Mouse (Mus musculus) spleen, postnatal 36 days (tissue): Measurements from ENCODE around the gene Tdrd6.

Source experiments
- DNase-seq, 2 experiments: peaks; one replicate each; pipeline ENCODE4 v3.0.0; 2022; ENCODE audit warnings: low spot score in 2 of 2, mixed read lengths in 1 of 2

The Tdrd6 gene

DNA sequence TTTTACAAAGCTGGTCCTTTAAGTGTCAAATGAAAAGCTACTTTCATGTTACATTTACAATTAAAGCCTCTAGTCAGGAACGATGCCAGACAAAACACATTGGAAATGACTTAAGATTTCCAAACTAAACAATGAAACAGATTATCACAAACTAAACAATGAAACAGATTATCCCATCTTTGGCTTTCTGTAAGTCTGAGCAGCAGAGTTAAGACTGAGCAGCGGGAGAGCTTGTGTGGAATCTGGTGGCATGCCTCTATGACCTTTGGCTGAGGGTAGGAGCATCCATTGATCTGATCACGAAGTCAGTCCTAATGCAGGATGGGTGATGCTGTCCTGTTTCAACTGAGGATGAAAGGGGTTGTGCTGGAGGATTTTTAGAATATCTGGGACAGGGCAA is 17.9 kb downstream of the Tdrd6 start:
- DNase-seq = no peak

DNA sequence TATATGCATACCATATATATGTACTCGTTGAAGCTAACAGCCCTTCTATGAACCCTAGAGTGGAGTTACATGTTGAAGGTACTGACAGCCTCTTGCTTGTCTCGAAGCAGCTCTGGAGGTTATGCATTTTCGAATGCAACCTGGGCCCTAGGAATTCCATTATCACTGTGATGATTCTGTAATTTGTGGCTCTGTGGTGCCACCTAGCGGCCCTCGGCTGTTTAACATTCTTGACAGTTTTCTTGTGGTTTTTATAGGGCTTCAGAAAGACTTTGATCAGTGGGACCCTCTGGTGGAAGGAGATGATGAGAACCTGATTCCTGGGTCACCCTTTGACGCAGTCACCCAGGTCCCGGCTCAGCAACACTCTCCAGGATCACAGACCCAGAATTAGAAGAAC is 18.5 kb downstream of the Tdrd6 start:
- DNase-seq = peak in 1 of 2 experiments; percentile 7

DNA sequence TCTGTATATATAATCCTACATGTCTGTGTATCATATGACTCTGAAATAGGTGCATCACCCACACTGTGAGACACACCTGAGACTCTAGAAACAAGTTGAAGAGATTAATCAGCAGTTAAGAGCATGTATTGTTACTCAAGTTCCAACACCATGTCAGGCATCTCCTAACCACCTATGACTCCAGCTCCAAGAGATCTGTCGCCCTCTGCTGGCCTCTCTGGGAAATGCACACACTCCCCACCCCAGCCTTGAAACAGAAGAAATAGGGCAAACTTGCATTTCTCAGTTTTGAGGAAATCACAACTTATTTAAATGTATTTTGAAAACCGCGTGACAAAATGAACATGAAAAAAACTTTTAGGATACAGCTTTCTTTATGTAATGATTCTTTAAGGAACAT is 23.4 kb downstream of the Tdrd6 start:
- DNase-seq = peak; percentile 38 to 47

DNA sequence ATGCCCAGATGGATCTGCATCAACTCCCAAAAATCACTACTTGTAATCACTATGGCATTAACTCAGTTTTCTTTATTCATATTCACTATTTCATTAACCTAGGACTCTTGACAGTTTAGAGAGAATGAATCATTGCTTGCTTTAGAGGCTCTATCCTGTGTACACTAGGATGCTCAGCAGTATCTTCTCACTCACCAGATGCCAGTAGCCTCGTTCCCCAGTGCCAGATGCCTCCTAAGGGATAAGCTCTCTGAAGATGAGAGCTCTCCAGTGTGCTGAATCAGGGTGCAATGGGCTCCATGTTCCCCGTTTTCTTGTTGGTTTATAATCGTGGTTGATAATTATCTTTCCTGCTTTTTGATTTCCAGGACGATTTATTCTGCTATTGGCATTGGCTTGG is 31.4 kb downstream of the Tdrd6 start:
- DNase-seq = no peak

DNA sequence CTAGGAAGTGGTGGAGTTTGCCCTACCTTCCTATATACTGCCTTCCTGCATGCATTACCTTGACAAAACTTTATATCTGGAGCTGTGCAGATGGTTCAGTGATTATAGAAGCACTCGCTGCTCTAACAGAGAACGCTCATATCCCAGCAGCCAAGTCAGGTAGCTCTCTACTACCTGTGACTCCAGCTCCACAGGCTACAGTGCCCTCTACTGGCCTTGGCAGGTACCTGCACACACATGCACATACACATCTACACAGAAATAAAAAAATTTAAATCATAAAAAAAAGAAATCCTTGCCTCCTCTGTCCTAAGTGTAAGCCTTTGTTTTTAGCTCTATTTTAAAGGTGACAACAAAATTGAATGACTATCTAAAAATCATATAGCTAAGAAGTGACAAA is 32.4 kb downstream of the Tdrd6 start:
- no peak for DNase-seq

DNA sequence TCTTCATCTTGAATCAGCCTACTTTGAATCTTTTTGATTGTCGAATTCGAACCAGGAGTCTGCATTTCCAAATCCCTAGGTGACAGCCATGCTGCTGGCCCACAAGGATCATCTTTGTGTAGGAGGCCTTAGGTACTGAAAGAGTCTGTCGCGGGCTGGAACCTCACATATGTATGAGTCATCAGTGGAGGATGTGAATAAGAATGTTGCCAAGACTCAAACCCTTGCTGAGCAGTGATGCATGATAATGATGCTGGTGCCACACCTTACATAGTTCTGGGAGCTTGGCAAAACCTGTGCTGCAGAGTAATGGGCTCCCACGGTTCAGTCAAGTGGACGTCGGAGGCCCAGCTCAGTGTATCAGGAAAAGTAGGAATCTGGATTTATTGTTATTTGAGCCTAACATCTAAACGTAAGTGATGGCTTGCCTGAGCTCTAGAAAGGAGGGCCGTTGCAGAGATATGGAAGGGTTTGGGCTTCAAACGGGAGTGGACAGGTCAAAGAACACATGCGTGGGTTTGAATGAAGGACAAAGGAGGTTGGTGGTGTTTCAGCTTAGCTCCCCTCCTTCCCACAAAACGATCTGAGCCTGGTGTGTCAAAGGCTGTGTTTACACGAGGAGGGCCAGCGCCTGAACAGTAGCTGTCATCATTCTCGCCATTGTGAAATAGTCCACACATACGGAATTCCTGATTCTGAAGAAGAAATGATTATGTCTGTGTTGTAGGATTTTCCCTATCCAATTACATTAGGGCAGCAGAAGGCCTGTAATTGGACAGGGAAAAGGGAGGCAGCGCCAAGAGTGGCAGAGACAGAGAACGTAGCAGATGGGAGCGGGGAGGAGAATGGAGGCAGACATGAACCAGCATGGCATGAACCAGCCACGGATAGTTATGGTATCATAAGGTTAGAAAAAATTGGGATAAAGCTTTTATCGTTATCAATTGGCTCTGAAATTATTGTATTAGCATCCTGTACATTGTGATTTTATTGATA is 37.5 kb downstream of the Tdrd6 start:
- no peak for DNase-seq

DNA sequence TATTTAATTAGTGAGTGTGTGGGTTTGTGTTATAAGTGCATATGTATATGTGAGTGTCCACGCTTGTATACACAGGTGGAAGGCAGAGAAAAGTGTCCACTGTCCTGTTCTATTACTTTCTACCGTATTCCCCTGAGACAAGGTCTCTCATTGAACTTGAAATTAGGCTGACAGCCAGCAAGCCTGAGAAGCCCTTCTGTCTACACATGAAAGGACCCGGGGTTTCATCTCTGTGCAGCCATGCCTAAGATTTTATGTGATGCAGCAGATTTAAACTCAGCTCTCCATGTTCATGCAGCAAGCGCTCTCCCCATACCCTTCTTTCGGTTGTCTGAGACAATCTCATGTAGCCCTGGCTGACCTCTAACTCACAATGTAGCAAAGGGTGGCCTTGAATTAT is 39.6 kb downstream of the Tdrd6 start:
- DNase-seq = no peak

DNA sequence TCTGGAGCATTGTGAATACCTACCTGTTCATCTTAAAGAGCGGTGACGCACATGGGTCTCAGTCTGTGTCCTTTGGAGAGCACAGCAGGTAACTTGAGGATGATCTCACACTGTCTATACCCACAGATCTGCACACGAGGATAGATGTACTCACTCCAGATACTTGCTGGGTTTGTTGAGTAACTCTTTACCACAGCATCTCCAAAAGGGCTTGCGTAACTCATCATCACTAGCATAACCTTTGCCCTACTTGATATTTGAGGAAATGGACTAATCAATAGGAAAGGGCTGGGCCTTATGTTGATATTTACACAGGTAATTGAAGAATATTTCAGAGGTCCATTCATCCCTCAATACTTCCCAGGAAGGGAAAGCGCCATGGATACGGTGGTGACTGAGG is 40.3 kb downstream of the Tdrd6 start:
- no peak for DNase-seq

DNA sequence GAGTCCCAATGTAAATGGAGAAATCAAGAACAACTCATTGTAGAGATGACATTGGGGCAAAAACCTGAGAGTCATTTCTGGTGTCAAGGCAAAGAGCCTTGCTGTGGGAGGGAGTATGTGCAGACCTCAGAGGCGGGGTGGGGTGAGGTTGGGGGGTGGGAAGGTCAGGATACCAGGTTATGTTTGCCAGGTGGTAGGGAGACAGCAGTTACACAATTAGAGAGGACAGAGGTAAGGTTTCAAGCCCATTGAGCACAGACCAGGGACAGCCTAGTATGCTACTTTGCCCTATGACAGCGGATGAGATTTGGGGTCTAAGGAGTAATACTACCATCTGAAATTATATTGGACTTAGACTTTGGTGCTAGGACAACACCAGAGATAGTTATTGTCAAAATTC is 42.8 kb downstream of the Tdrd6 start:
- no peak for DNase-seq

DNA sequence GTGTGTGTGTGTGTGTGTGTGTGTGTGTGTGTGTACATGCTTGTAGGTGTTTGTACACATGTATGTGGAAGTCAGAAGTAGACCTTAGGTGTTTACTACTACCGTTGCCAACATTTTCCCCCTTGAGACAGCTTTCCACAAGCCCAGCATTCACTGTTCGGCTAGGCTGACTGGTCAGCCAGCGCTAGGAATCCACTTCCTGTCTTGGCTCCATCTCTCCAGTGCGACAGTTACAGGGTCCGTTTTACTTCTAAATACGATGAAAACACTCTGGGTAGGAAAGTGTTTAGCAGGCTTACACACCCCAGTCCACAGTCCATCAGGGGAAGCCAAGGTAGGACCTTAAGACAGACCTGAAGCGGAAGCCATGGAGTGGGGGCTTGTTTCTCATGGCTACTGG is 45.3 kb downstream of the Tdrd6 start:
- DNase-seq = no peak

DNA sequence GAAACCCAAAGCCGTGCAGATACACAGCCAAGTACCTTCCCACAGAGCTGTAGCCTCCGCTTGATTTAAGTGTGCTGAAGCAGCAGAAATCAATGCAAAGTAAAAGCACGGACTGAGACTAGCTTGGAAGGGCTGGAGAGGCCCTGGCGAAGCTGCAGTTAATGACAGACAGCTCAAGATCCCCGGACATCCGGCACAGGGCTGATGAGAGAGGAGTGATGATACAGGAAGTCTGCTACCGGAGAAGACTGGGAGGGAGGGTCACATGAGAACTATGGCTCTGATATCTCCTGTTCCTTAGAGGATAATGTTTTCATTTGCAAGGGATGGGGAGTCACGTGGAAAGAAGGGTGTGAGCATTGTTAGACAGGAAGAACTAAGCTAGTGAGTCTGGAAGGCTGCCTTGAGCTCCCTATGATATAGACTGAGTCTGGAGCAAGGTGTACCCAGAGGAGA is 49.1 kb downstream of the Tdrd6 start:
- DNase-seq = no peak

DNA sequence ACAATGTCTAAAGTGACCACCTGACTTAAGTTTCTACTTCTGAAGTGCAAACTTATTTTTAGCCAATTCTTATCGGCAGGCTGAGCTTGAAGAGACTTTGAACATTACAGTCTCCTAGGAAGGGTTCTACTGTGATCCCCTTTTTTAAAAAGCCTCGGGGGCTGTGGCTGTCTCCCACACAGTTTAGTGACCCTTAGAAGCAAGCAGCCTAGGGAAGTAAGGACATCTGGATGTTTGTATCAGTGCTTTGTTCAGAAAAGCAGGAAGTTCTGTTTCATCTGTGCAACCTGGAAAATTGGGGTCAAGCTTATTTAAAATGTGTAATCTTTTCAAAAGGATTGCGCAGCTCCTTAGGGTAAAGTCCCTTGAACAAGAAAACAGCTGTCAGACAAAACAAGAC is 49.6 kb downstream of the Tdrd6 start:
- DNase-seq = no peak

DNA sequence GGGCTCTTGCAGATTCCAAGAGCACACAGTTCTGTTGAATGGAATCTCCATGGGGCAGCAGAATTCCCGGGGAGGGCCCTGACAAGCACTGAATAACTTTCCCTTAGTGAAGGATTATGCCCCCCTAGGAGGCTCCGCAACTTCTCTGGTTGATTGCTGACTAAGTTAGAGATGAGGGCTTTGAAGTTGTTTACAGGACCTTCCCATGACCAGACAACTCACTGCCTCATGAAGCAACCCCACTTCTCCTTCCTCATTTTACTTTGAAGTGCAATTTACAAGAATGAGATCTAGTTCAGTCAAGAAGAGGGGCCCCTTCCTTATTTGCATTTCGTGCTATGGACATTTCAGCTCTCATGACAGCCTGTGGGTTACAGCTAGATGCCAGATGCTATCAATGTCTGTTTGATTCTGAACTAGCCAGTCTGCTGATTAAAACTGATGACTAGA is 56.5 kb downstream of the Tdrd6 start:
- peak; percentile 48 to 63 for DNase-seq

DNA sequence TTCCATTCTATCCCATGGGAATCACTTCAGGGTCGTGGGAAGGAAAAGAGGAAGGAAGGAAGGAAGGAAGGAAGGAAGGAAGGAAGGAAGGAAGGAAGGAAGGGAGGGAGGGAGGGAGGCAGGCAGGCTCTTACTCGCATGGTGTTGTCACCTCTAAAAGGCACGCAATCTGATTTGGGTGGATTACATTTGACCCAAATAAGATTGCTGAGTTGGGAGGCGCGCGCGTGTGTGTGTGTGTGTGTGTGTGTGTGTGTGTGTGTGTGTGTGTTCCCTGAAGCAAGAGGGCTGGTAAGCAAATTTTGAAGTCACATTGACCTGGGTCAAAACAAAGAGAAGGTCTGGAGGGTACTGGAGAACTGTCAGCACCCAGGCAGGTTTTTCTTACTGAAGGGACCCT is 60.8 kb downstream of the Tdrd6 start:
- no peak for DNase-seq

DNA sequence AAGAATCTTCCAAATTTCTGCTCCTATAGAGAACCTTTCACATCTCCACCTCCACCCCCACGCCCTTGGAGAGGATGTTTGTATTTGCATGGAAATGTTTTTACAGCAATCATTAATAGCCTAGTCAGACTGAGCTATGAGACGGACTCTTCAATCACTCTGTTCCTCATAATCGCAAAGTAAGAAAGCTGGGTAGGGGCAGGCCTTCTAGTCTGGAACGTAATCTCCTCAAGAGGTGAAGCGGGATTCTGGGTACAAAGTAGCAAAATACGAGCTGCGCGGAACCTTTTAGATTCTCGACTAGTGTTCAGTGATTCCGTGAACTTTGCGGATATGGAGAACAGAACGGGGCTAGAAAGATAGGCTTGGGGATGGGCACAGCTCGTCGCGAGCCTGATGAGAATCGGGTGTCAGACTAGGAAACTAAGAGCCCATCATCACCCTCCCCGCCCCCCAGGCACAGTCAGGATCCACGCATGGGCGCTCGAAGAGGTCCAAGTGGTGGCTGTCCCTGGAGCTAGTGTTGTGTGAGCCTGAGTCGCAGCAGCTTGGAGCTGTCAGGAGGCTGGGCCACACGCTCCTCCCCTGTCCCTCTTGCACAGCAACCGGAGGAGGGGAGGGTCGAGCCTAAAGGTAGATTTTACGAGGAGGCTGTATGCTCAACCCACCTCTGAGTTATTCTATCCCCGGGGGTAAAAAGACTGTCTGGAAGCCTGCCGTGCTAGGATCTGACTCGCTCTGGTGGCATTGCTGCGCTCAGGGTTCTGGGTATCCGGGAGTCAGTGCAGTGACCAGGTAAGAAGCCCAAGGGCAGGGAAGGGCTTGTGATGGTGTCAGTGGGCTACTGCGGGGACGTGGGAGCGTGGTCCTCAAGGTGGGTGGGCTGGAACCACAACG is 61.9 kb downstream of the Tdrd6 start, which contains the start of gene Pla2g7:
Pla2g7 (plus strand) TSS at position 107 of the 897 bp plus-strand sequence.
- DNase-seq = peak; percentile 52 to 56

DNA sequence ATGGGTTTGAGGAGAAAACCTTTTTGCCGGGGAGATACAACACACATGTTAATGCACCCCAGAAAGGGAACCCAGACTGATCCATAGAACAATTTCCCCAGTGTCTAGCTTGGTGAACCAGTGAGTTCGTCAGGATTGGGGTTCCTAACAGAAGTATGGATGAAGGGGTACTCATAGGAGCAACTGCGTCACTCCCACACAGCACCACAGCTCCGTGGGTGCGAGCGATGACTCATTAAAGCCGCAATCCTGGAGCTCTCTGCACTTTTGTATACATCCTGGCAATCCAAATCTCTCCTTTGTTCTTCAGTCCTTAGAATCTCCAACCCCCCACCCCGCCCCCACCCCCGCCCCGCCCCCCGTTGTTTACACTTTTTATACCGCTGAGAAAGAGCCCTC is 62.5 kb downstream of the Tdrd6 start:
- no peak for DNase-seq
